Mouse (Mus musculus) midbrain, embryonic 10.5 days (tissue): ENCODE results near the gene Col9a1. TPM values are rescaled to one million over a fixed set of nuclear protein-coding genes. Genes with fewer than 3 reads are reported as not detected.
A peak's percentile ranks its signal among the peaks of the same experiment; 100 is the strongest.

Experiments used
- DNase-seq: peaks from one replicate; pipeline ENCODE4 v3.0.0-alpha.2; 2017; ENCODE audit warnings: low spot score
- H3K27ac ChIP-seq: fragments of 300-500 bp; sonication (generic); replicated peaks from 2 replicates; pipeline ENCODE4 v1.5.1; 2016; ENCODE audit warnings: mild to moderate bottlenecking
- H3K27me3 ChIP-seq: fragments of 300-500 bp; sonication (generic); 2 replicates; pipeline ENCODE4 v1.6.1; 2016; ENCODE audit warnings: low read depth, mild to moderate bottlenecking; ENCODE audit not compliant: poor library complexity, severe bottlenecking
- H3K36me3 ChIP-seq: fragments of 300-500 bp; sonication (generic); 2 replicates; pipeline ENCODE4 v1.6.1; 2016; ENCODE audit warnings: mild to moderate bottlenecking, moderate library complexity
- H3K4me1 ChIP-seq: fragments of 300-500 bp; sonication (generic); 2 replicates; pipeline ENCODE4 v1.6.1; 2016
- H3K4me3 ChIP-seq: fragments of 300-500 bp; sonication (generic); 2 replicates; pipeline ENCODE4 v1.5.1; 2016; ENCODE audit warnings: mild to moderate bottlenecking, moderate library complexity
- H3K9me3 ChIP-seq: fragments of 300-500 bp; sonication (generic); replicated peaks from 2 replicates; pipeline ENCODE4 v1.6.1; 2016; ENCODE audit warnings: mild to moderate bottlenecking
- WGBS: fragments of 180-500 bp; shearing (Covaris S2); methylation state at CpG from one replicate; pipeline ENCODE4 v1.1.7; 2016; 5-methylcytosine and 5-hydroxymethylcytosine counted together
- polyA plus RNA-seq: library from polyadenylated mRNA; unstranded; fragments of >200 nt; fragmentation: Nextera tagmentation; extraction: Ambion mirVana; gene quantifications from 2 replicates; pipeline ENCODE4 v1.2.1, GENCODE M21; 2016

Gene Col9a1
- polyA plus RNA-seq = 24.5 and 24.6 TPM in 2 replicates

DNA sequence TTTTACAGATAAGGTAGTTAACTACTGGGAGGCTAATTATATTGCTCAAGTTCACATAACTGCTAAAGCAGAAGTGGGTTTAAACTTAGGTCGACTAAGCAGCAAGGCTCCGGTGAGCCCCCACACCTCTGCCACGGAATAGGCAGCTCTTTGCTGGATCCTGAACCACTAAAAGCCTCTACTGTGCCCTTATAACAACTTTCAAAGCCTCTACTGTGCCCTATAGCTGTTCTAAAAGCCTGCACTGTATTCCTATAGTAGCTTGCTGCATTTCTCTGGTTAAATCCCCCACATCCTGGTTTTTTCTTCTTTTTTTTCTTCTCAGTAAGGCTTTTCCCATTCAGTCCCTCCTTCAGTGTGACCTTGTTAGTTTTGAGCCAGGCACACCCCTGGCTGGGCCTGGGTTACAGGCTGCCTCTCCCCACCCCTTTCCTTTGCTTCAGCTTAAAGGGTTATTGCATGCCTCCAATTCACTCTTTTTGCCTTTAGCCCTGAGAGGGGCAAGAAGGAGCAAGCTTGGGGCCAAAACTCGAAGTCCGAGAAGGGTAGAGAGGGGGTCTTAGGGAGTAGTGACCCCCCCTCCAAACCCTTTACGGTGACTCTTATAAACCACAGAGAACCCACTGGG is at the start of gene Col9a1:
Col9a1 (plus strand) TSS at position 387 of the 628 bp plus-strand sequence.
- Histone ChIP-seq H3K4me3 (no peak within 1 kb of the TSS), H3K4me1 (peaks cover 5% of the 10 kb centered on the region; the same call in 1 of the 2 replicates), H3K27ac (no peak within 1 kb of the TSS), H3K36me3 (no peaks in the 10 kb centered on the region), H3K27me3 (no peaks in the 10 kb centered on the region), H3K9me3 (no peaks in the 10 kb centered on the region)
- 85% methylated on average over 6 of the region's 6 CpGs for WGBS
- DNase-seq = no peak

DNA sequence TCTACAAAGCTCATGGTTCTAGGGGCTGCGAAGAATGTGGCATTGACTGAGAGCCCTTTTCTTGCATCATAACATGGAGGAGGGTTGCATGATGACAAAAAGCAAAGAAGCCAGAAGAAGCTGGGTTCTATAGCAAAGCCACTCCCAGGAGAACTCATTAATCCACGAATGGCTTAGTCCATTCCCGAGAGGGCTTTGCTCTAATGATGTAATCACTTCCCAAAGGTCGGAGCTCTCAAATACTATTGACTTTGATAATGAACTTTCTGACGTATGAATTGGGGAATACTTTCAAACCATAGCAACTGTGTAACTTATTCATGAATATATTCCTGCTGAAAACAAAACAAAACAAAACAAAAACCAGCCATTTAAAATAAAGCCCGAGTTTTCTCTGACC is 49.5 kb upstream of the Col9a1 start:
- H3K27ac ChIP-seq = no peak overlapping the region
- no peaks in the 10 kb centered on the region for H3K36me3 ChIP-seq
- no peak overlapping the region for H3K4me3 ChIP-seq
- H3K9me3 ChIP-seq = no peaks in the 10 kb centered on the region
- no peaks in the 10 kb centered on the region for H3K4me1 ChIP-seq
- peaks cover 2% of the 10 kb centered on the region; the same call in 1 of the 2 replicates for H3K27me3 ChIP-seq
- 73% methylated on average over 6 of the region's 6 CpGs for WGBS
- DNase-seq = no peak

DNA sequence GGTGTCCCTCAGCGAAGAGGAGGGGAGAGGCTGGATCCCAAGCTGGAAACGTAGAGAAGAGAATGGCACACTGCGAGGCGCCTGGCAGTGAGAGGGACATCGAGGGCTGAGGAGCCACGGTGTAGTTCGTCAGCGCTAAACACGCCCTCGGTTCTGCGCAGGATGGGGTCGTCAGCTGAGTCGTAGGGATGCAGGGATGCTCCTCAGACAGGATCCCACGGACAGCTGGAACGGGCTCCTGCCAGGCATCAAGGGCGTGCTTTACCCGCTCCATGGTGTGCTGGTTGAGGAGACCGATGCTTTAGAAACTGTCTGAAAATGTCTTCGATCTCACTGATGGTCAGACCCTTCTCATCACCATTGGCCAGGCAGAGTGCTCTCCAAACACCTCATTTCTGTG is 43.6 kb upstream of the Col9a1 start:
- Histone ChIP-seq H3K4me3 (peak overlapping the region; percentile 28; the same call in 1 of the 2 replicates), H3K4me1 (no peaks in the 10 kb centered on the region), H3K27me3 (peaks cover 9% of the 10 kb centered on the region; the same call in 1 of the 2 replicates), H3K9me3 (no peaks in the 10 kb centered on the region), H3K27ac (no peak overlapping the region), H3K36me3 (no peaks in the 10 kb centered on the region)
- DNase-seq = no peak
- 40% methylated on average over 19 of the region's 19 CpGs for WGBS

DNA sequence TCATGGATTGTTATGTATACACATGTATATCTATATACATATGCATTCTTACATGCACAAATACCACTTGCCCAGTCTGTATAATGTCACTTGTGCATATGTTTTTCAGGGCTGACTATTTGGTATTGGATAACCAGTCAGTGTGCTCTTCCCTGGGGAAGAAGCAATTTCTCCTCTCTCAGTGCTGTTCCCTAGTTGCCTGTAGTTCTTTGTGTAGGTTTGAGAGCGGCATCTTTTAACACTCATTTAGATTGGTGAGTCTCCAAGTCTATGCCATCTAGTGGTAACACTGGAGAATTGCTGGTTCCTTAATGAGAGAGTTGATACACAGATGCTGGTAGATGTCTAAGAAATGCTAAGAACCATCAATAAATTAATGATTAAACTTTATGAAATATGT is 42.6 kb upstream of the Col9a1 start:
- H3K4me1 ChIP-seq = peaks cover 4% of the 10 kb centered on the region; the same call in 1 of the 2 replicates
- H3K27me3 ChIP-seq = peaks cover 9% of the 10 kb centered on the region; the same call in 1 of the 2 replicates
- no peak overlapping the region for H3K27ac ChIP-seq
- H3K4me3 ChIP-seq = no peak overlapping the region
- no peaks in the 10 kb centered on the region for H3K9me3 ChIP-seq
- no peak for DNase-seq
- 3% methylated on average over 1 of the region's 1 CpGs for WGBS
- H3K36me3 ChIP-seq = no peaks in the 10 kb centered on the region

DNA sequence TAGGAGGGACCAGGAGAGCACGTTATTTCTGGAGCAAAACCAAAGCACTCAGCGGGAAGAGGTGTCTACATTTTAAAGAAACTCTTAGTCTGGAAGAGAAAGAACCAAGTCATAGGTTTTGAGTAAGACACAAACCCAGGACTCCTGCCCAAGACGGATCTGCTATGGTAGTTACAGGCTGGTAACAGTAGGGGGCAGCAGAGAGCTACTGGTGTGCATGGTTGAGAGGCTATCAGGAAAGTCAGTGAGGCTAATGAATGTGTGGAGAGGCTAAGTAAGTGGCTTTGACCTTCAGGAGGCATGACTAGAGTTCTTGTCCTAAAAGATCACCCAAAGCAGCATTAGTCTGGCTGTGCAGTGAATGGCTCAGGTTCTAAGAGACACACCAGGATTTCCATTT is 40.3 kb upstream of the Col9a1 start:
- peaks cover 12% of the 10 kb centered on the region; the same call in 1 of the 2 replicates for H3K4me1 ChIP-seq
- H3K27ac ChIP-seq = no peak overlapping the region
- WGBS = 11% methylated on average over 3 of the region's 3 CpGs
- no peaks in the 10 kb centered on the region for H3K9me3 ChIP-seq
- peaks cover 9% of the 10 kb centered on the region; the same call in 1 of the 2 replicates for H3K27me3 ChIP-seq
- H3K4me3 ChIP-seq = no peak overlapping the region
- DNase-seq = peak; percentile 63
- H3K36me3 ChIP-seq = no peaks in the 10 kb centered on the region

DNA sequence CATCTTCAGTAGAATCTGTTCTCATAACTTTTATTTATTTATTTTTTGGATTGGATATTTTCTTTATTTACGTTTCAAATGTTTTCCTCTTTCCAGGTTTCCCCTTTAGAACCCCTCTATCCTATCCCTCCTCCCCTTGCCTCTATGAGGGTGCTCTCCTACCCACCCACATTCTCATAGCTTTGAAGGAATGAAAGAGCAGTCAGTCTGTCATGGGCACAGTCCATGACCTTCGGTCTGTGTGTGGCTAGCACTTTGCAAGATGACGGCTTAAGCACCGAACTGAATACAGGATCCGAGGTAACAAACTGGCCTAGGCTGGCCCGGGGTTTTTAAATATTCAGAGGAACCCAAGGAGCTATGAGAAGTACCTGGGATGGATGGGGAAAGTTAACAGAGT is 36.9 kb upstream of the Col9a1 start:
- Histone ChIP-seq H3K27me3 (no peaks in the 10 kb centered on the region), H3K27ac (no peak overlapping the region), H3K9me3 (no peaks in the 10 kb centered on the region), H3K4me1 (peaks cover 17% of the 10 kb centered on the region; the same call in 1 of the 2 replicates), H3K36me3 (no peaks in the 10 kb centered on the region), H3K4me3 (no peak overlapping the region)
- 61% methylated on average over 6 of the region's 6 CpGs for WGBS
- DNase-seq = no peak

DNA sequence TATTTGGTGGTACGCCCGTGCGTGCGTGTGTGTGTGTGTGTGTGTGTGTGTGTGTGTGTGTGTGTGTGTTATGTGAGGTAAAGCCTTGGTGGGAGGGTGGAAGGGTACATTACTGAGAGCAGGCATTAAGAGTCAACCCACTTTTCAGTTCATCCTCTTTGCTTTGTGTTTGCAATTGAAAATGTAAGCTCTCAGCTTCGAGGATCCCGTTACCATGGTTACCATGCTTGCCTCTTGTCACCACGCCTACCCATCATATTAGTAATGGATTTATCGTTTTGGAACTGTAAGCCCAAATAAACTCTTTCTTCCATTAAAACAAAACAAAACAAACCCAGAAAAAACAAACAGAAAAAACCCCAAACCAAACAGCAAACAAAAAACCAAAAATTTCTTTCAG is 33.9 kb upstream of the Col9a1 start:
- Histone ChIP-seq H3K27me3 (no peaks in the 10 kb centered on the region), H3K4me1 (peaks cover 17% of the 10 kb centered on the region; the same call in 1 of the 2 replicates), H3K36me3 (no peaks in the 10 kb centered on the region), H3K9me3 (no peaks in the 10 kb centered on the region), H3K27ac (no peak overlapping the region), H3K4me3 (no peak overlapping the region)
- 85% methylated on average over 8 of the region's 8 CpGs for WGBS
- no peak for DNase-seq

DNA sequence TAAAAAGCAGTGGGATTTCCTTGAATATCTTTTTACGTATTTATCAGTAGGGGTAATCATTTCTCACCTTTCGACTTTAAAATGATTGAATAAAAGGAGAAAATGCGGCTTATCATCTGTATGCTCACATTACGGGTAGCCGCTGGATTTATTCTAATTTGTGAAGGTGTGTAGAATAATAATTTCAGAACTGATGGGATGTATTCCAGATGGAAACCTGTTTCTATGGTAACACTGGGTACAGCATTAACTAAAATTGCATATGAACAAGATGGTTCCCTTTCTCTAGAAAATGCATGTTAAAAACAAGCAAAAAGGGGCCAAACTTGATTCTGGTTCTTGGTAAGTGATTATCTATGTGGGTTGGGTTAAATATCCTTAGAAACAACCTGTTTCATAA is 19.7 kb upstream of the Col9a1 start:
- Histone ChIP-seq H3K36me3 (no peaks in the 10 kb centered on the region), H3K27ac (no peak overlapping the region), H3K9me3 (peaks cover 17% of the 10 kb centered on the region; the same call in 1 of the 2 replicates), H3K4me3 (no peak overlapping the region), H3K27me3 (no peaks in the 10 kb centered on the region), H3K4me1 (no peaks in the 10 kb centered on the region)
- WGBS = 94% methylated on average over 5 of the region's 5 CpGs
- DNase-seq = no peak

DNA sequence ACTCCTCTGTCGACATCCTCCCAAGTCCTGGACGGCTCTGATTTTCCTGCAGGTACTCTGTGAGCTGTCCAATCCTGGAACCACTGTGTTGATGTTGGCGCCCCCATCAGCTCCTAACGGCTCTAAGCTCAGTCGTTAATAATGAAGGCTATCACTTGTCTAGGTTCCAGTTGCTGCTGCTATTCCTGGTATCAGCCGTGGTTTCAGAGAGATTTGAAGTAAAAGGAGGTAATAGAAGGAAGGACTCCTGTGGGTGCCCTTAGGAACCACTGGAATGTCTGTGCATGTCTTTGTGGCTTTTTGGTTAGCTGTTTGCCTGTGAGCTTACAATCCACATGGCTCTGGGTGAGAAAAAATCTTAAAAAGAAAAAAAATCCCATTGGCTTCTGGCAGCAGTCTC is 8.0 kb upstream of the Col9a1 start:
- Histone ChIP-seq H3K36me3 (no peaks in the 10 kb centered on the region), H3K27ac (no peak overlapping the region), H3K27me3 (no peaks in the 10 kb centered on the region), H3K4me1 (peaks cover 5% of the 10 kb centered on the region; the same call in 1 of the 2 replicates), H3K9me3 (no peaks in the 10 kb centered on the region), H3K4me3 (no peak overlapping the region)
- DNase-seq = no peak
- WGBS = 65% methylated on average over 6 of the region's 6 CpGs

DNA sequence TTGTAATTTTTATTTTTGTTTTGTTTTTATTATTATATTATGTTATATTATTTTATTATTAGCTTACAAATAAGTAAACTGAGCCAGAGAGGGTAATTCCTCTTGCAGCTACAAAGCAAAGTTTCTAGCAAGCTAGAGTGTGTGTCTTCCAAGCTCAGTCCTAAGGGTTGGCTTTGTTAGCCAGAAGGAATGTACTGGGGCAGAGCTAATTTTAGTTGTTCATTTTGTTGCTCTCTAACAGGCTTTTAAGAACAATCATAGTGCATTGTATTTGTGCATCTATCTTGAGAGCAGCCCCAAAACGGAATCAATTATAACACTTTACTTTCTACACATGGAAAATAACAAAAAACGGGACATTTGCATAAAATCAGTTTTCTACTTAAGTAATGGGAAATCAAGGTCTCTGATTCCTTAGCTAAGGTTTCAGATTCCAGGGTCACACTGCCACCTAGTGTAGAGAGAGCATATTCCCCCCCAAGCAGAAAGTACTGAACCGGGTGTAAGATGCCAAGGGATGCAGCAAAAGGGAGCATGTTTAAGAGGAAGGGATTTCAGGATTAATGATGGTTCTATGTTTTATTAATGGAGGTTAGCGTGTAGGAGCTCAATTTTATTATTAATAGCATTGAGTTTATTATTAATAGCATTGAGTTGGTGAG is 6.1 kb upstream of the Col9a1 start:
- DNase-seq = peak; percentile 41
- WGBS = 7% methylated on average over 4 of the region's 4 CpGs
- no peaks in the 10 kb centered on the region for H3K36me3 ChIP-seq

DNA sequence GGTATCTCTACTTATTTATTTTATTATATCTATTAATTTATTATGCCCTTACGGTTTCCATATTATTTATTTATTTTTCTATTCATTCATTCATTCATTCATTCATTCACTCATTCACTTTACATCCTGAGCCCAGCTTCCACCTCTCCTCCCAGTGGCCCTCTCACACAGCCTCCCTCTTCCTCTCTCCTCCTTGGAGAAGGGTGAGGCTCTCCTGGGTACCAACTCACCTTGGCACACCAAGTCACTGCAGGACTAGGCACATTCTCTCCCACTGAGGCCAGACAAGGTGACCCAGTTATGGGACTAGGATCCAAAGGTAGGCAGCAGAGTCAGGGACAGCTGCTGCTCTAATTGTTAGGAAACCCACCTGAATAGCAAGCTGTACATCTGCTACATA is 5.5 kb upstream of the Col9a1 start:
- 74% methylated on average over 1 of the region's 1 CpGs for WGBS
- no peak for DNase-seq
- H3K4me3 ChIP-seq = no peak overlapping the region
- peaks cover 5% of the 10 kb centered on the region; the same call in 1 of the 2 replicates for H3K4me1 ChIP-seq
- H3K36me3 ChIP-seq = no peaks in the 10 kb centered on the region
- H3K27ac ChIP-seq = no peak overlapping the region
- no peaks in the 10 kb centered on the region for H3K9me3 ChIP-seq
- H3K27me3 ChIP-seq = no peaks in the 10 kb centered on the region

More for the DNA sequence above, 6.1 kb upstream of the Col9a1 start:
- H3K4me1 ChIP-seq = peaks cover 5% of the 10 kb centered on the region; the same call in 1 of the 2 replicates
- H3K9me3 ChIP-seq = no peaks in the 10 kb centered on the region
- H3K27me3 ChIP-seq = no peaks in the 10 kb centered on the region
- H3K27ac ChIP-seq = no peak overlapping the region
- H3K4me3 ChIP-seq = no peak overlapping the region

DNA sequence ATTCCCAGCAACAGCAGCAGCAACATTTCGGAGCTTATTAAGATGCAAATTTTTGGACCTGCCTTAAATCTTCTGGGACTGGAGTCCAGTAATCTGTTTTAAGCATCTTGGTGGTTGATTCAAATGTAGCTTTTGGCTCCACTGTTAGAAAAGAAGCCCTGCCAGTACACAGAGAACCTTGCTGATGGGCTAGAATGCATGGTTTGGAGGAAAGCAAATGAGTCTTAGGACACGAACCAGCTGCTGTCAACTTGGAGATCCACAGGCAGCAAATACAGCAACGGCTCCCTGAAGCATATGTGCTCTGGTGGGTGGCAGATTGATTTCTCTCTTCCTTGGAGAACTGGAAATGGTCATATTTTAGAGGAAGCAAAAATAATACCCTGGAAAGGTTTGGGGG is 4.8 kb upstream of the Col9a1 start:
- WGBS = 70% methylated on average over 3 of the region's 3 CpGs
- no peak overlapping the region for H3K27ac ChIP-seq
- H3K4me3 ChIP-seq = no peak overlapping the region
- no peaks in the 10 kb centered on the region for H3K27me3 ChIP-seq
- H3K36me3 ChIP-seq = no peaks in the 10 kb centered on the region
- H3K9me3 ChIP-seq = no peaks in the 10 kb centered on the region
- H3K4me1 ChIP-seq = peaks cover 5% of the 10 kb centered on the region; the same call in 1 of the 2 replicates
- DNase-seq = no peak

DNA sequence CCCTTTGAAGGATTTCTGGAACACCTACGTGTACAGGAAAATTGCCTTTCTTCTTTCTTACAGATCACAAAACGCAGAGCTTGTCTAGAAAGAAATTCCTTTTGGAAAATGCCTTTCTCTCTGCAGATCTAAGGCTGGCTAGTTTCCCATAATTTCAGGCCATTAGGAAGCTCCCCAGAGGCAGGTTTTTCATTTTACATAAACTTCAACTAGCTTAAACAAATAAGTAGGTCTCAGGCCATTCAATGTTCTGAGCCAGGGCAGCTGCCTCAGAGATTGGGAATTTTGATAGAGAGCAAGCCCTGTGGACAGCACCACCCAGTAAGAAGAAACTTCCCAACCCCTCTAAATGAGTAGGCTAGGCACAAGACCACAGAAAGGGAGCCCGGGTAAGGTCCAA is 1.6 kb upstream of the Col9a1 start:
- Histone ChIP-seq H3K4me1 (peaks cover 5% of the 10 kb centered on the region; the same call in 1 of the 2 replicates), H3K27ac (no peak overlapping the region), H3K27me3 (no peaks in the 10 kb centered on the region), H3K4me3 (no peak overlapping the region), H3K9me3 (no peaks in the 10 kb centered on the region), H3K36me3 (no peaks in the 10 kb centered on the region)
- no peak for DNase-seq
- WGBS = 83% methylated on average over 3 of the region's 3 CpGs
